Mouse (Mus musculus) forebrain, embryonic 15.5 days (tissue): ENCODE data around the gene Map2k5. TPM values are rescaled to one million over a fixed set of nuclear protein-coding genes. Genes with fewer than 3 reads are reported as not detected.

ENCODE experiments used
- ATAC-seq: fragments of 200-750 bp; cut with Nextera tagmentation; replicated peaks from 2 replicates; pipeline ENCODE4 v1.8.0; 2017; ENCODE audit warnings: mild to moderate bottlenecking, moderate TSS enrichment, moderate library complexity
- H3K27ac ChIP-seq: fragments of 300-500 bp; sonication (generic); replicated peaks from 2 replicates; pipeline ENCODE4 v1.5.1; 2015; ENCODE audit warnings: mild to moderate bottlenecking, inconsistent platforms
- H3K27me3 ChIP-seq: fragments of 300-500 bp; sonication (generic); 2 replicates; pipeline ENCODE4 v1.6.1; 2015; ENCODE audit warnings: inconsistent platforms
- H3K36me3 ChIP-seq: fragments of 300-500 bp; sonication (generic); 2 replicates; pipeline ENCODE4 v1.6.1; 2015; ENCODE audit warnings: mild to moderate bottlenecking, inconsistent platforms
- H3K4me1 ChIP-seq: fragments of 300-500 bp; sonication (generic); 2 replicates; pipeline ENCODE4 v1.6.1; 2015; ENCODE audit warnings: inconsistent platforms
- H3K4me2 ChIP-seq: fragments of 300-500 bp; sonication (generic); replicated peaks from 2 replicates; pipeline ENCODE4 v1.6.1; 2015; ENCODE audit warnings: mild to moderate bottlenecking, inconsistent platforms
- H3K4me3 ChIP-seq: fragments of 300-500 bp; sonication (generic); 2 replicates; pipeline ENCODE4 v1.5.1; 2015; ENCODE audit warnings: mild to moderate bottlenecking, inconsistent platforms
- H3K9ac ChIP-seq: fragments of 300-500 bp; sonication (generic); replicated peaks from 2 replicates; pipeline ENCODE4 v1.6.1; 2015; ENCODE audit warnings: mild to moderate bottlenecking, inconsistent platforms
- H3K9me3 ChIP-seq: fragments of 300-500 bp; sonication (generic); 2 replicates; pipeline ENCODE4 v1.6.1; 2016; ENCODE audit warnings: inconsistent platforms
- WGBS: fragments of 180-500 bp; shearing (Covaris S2); methylation state at CpG from one replicate; pipeline ENCODE4 v1.1.7; 2015; ENCODE audit warnings: mixed read lengths; 5-methylcytosine and 5-hydroxymethylcytosine counted together
- polyA plus RNA-seq: library from polyadenylated mRNA; unstranded; fragments of >200 nt; fragmentation: Nextera tagmentation; extraction: Ambion mirVana; gene quantifications from 2 replicates; pipeline ENCODE4 v1.2.1, GENCODE M21; 2015

The Map2k5 gene
- polyA plus RNA-seq, result 38.0 and 39.8 TPM in 2 replicates

DNA sequence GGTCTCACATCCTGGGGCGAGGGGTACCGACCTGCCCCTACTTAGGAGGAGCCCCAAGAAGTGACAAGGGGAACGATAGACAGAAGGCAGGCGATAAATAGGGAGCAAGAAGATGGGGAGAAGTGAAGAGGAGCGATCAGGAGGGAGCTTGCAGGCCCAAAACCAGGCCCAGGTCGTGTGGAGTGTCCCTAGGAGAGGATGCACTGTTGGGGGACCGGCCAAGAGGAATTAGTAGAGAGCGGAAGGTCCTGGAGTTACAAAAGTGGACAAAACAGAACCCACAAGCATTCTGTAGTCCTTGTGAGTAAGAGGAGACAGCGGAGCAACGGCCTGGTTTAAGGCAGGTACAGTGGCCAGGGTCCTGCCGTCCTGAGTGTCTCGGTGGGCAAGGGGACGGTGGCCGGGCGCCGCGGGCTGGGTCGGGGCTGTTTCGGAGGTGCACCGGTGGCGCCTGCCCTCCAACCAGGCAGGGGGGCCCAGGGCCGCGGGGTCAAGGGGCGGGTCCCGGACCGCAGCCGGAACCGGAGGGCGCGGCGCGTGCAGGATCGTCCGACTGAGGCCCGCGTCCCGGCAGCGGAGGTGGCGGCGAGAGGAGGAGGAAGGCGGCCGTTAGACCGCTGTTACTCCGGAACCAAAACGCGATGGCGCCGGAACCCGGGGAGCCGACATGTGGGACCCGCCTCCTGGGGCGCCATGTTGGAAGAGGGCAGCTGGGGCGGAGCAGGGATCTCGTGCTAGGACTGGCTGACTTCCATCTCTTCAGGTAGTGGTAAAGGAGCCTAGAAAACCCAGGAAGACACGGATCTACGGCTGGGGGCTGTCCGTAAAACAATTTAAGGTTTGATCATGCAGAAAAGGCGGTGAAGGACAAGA, at the start of gene Map2k5:
Map2k5 (minus strand) TSS at position 633 of the 873 bp plus-strand sequence.
- H3K4me1 ChIP-seq, result peaks cover 44% of the 10 kb centered on the region
- 2% methylated on average over 57 of the region's 58 CpGs for WGBS
- no peaks in the 10 kb centered on the region for H3K9me3 ChIP-seq
- peak within 1 kb of the TSS; percentile 98 for H3K9ac ChIP-seq
- H3K36me3 ChIP-seq, result no peaks in the 10 kb centered on the region
- peak within 1 kb of the TSS; percentile 93 for H3K4me2 ChIP-seq
- H3K4me3 ChIP-seq, result peak within 1 kb of the TSS; percentile 97
- ATAC-seq, result peak; percentile 94
- H3K27ac ChIP-seq, result peak within 1 kb of the TSS; percentile 86
- H3K27me3 ChIP-seq, result no peaks in the 10 kb centered on the region

DNA sequence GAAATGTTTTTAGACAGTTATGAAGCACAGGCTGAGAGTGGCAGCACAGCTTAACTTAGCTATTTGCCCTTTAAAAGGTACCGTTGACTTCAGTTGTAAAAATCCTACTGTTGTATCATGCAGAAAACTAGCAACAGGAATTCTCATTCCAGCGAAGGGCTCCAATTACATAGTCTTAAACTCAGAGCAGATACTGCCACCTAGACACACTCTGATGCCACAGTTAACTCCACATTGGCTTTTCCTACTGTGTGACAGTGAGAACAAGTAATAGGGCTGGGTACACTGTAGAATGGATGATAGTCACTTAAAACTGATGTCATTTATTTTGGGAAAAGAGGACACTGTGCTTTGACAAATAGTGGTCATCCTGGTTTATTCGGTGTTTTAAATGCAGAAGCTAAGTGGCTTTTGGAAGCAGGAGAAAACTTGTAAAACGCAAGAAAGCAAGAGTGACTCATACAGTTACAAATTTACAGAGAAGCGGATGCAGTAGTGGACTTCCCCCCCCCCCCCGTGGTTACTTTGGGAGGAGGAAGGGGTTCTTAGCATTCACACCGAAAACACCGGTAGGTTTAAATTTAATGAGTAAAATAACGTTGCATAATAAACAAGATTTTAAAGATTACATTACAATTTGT, 43.5 kb upstream of the Map2k5 start:
- Histone ChIP-seq H3K4me1 (peaks cover 10% of the 10 kb centered on the region), H3K4me3 (no peak overlapping the region), H3K4me2 (no peak overlapping the region), H3K27me3 (no peaks in the 10 kb centered on the region), H3K27ac (no peak overlapping the region), H3K9me3 (no peaks in the 10 kb centered on the region), H3K9ac (no peak overlapping the region), H3K36me3 (no peaks in the 10 kb centered on the region)
- WGBS, result 64% methylated on average over 9 of the region's 9 CpGs
- ATAC-seq, result no peak

DNA sequence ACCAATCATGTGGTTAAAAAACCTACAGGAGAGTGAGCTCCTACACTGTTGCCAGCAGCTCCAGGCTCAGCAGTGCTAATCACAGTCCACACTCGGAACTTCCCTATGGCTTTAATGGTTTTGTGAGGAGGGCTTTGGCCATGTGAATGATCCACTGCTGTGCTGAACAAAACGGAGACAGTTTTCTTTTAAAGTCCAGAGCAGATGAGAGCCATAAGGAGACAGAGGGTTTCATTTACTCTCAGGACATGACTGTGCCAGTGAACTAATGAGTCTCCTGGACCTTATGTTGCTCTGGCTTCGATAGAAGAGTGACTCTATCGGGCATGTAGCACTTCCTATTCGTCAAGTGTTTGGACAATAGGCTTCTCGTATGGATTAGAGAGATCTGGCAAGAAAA, 42.7 kb upstream of the Map2k5 start:
- Histone ChIP-seq H3K36me3 (no peaks in the 10 kb centered on the region), H3K27ac (no peak overlapping the region), H3K4me1 (peaks cover 10% of the 10 kb centered on the region), H3K4me2 (no peak overlapping the region), H3K9me3 (no peaks in the 10 kb centered on the region), H3K27me3 (no peaks in the 10 kb centered on the region), H3K4me3 (no peak overlapping the region), H3K9ac (no peak overlapping the region)
- no peak for ATAC-seq
- WGBS, result 2% methylated on average over 6 of the region's 6 CpGs

DNA sequence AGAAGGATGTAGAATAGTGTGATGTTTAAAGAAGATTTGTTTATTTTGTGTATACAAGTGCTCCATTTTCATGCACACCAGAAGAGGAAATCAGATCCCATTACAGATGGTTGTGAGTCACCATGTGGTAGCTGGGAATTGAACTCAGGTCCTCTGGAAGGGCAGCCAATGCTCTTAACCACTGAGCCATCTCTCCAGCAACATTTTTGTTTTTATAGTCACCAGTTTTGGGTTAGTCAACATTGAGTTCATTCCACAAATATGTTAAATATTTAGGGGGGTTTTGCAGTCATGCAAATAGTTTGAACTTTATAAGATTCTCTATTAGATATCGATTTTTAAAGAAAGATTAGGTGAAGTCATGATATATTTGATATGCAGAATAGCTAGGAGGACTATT, 22.5 kb upstream of the Map2k5 start:
- no peak overlapping the region for H3K9ac ChIP-seq
- H3K9me3 ChIP-seq, result no peaks in the 10 kb centered on the region
- H3K4me1 ChIP-seq, result peaks cover 24% of the 10 kb centered on the region
- ATAC-seq, result no peak
- no peaks in the 10 kb centered on the region for H3K27me3 ChIP-seq
- no peak overlapping the region for H3K4me2 ChIP-seq
- no peak overlapping the region for H3K27ac ChIP-seq
- no peaks in the 10 kb centered on the region for H3K36me3 ChIP-seq
- H3K4me3 ChIP-seq, result no peak overlapping the region
- 82% methylated on average over 1 of the region's 1 CpGs for WGBS

DNA sequence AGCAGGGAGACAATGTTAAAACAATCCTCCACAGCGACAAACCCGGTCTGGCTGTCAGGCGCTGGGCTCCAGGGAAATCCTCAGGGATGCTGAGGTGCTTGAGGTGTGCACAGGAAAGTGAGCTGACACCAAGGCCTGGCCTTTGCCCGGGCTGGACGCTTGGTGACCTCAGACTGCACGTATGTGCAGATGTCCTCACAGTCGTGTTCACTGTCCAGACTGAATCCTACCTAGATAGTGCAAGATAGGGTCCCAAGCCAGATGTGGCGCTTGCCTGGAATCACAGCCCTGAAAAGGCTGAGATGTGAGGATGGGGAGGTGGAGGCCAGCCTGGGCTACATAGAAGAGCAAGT, 21.7 kb upstream of the Map2k5 start:
- Histone ChIP-seq H3K4me3 (peak overlapping the region; percentile 75), H3K4me2 (peak overlapping the region; percentile 97), H3K4me1 (peaks cover 24% of the 10 kb centered on the region), H3K27me3 (no peaks in the 10 kb centered on the region), H3K9me3 (no peaks in the 10 kb centered on the region), H3K27ac (peak overlapping the region; percentile 69; the same call in 1 of the 2 replicates), H3K36me3 (no peaks in the 10 kb centered on the region), H3K9ac (peak overlapping the region; percentile 96)
- WGBS, result 4% methylated on average over 8 of the region's 8 CpGs
- no peak; the same call in 1 of the 2 replicates for ATAC-seq

DNA sequence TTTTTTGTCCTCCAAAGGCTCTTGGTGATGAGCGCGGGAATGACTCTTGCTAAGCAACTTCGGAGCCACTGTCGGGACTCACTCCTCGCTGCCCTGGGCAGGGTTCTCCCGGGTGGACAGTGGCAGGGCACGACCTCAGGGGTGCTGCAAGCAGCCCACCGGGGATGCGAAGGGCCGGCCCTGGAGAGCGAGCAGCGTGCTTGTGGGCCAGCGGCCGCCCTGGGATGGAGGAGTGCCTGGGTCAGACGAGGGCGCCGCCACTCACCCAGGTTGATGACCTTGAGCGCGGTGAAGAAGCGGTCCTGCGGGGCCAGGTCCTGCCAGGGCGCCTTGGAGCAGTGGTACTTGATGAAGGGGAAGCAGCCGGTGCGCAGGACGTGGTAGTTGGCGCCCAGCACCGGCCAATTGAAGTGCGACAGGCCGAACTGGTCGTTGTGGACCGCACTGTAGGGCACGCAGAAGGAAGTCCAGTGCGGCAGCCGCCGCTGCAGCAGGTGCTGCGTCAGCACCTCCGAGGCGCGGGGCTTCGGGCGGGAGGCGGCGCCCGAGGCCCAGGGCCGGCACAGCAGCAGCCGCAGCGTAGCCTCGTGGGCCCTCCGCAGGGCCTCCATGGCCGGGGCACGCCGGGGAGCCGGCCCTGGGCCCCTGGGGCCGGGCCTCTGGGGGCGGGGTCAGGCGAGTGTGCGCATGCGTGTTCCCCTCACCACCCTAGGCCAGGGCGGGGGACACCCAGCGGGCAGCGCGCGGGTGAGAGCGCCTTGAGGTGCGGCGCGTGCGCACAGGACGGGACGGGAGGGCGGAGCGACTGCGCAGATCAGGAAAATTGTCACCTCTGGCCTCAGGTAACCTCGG, 21.1 kb upstream of the Map2k5 start, which contains the start of gene 2300009A05Rik:
2300009A05Rik (minus strand) TSS at position 636 of the 852 bp plus-strand sequence.
- Histone ChIP-seq H3K9me3 (no peaks in the 10 kb centered on the region), H3K36me3 (no peaks in the 10 kb centered on the region), H3K4me2 (peak within 1 kb of the TSS; percentile 97), H3K27me3 (no peaks in the 10 kb centered on the region), H3K4me3 (peak within 1 kb of the TSS; percentile 75), H3K4me1 (peaks cover 24% of the 10 kb centered on the region), H3K9ac (peak within 1 kb of the TSS; percentile 96), H3K27ac (peak within 1 kb of the TSS; percentile 69)
- ATAC-seq, result peak; percentile 96
- under 1% methylated on average over 73 of the region's 74 CpGs for WGBS

DNA sequence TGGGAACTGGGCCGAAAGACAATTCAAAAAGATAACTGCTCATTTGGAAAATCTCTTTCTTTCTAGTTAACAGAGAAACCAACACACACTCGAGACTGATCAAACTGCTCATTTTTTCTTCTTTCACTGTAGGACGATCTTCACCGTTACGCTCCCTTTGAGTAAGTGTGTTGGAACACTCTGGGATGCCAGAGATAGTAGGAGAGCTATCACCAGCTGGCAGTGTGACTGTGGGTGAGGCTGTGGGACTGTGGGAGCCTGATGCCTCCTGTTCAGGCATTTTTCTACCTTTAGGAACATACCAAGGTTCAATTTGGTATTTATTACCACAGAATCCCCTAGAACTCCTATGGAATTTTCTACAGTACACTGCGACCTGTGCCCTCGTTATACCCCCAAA, 17.9 kb upstream of the Map2k5 start:
- Histone ChIP-seq H3K9ac (no peak overlapping the region), H3K4me3 (no peak overlapping the region), H3K4me2 (no peak overlapping the region), H3K27ac (no peak overlapping the region), H3K9me3 (no peaks in the 10 kb centered on the region), H3K36me3 (no peaks in the 10 kb centered on the region), H3K27me3 (no peaks in the 10 kb centered on the region), H3K4me1 (peaks cover 24% of the 10 kb centered on the region)
- WGBS, result 73% methylated on average over 7 of the region's 7 CpGs
- no peak for ATAC-seq

DNA sequence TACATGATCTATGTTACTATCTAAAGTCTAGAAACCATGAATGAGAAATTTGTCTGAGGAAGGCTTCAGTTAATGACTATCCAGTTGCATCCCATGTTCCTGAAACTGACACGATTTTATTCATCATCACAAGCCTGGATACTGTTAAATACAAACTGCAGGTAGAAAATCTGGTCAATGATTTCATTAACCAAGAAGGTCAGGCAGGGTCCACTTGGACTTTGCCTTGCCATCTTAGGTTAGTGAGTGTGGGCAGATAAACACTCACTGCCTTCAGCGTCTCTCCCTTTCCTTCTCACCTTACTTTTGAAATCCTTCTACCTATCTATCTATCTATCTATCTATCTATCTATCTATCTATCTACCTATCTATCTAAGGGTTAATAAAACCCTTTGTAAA, 13.6 kb upstream of the Map2k5 start:
- Histone ChIP-seq H3K4me2 (no peak overlapping the region), H3K4me1 (peaks cover 6% of the 10 kb centered on the region), H3K36me3 (no peaks in the 10 kb centered on the region), H3K27me3 (no peaks in the 10 kb centered on the region), H3K27ac (no peak overlapping the region), H3K4me3 (no peak overlapping the region), H3K9me3 (no peaks in the 10 kb centered on the region), H3K9ac (no peak overlapping the region)
- 84% methylated on average over 2 of the region's 2 CpGs for WGBS
- no peak for ATAC-seq

DNA sequence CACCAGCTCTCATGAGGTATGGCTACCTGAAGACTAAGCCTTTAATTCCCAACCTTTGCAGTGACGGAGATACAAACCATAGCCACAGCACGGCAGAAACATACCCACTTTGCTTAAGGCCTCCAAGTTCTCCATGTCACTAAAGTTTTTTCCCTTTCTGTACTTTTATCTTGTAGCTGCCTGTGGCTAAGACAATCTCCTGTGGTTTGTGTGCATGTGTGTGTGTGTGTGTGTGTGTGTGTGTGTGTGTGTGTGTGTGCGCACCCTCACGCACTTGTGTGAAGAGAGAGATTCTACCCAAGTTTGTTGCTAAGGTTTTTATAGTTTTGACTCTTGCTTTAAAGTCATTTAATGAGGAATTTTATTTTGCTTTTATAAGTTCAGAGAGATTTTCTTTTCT, 5.1 kb upstream of the Map2k5 start:
- no peaks in the 10 kb centered on the region for H3K36me3 ChIP-seq
- H3K9ac ChIP-seq, result no peak overlapping the region
- ATAC-seq, result no peak
- no peak overlapping the region for H3K27ac ChIP-seq
- no peaks in the 10 kb centered on the region for H3K9me3 ChIP-seq
- no peak overlapping the region for H3K4me2 ChIP-seq
- H3K27me3 ChIP-seq, result no peaks in the 10 kb centered on the region
- no peak overlapping the region for H3K4me3 ChIP-seq
- WGBS, result 94% methylated on average over 4 of the region's 4 CpGs
- peaks cover 7% of the 10 kb centered on the region; the same call in 1 of the 2 replicates for H3K4me1 ChIP-seq

DNA sequence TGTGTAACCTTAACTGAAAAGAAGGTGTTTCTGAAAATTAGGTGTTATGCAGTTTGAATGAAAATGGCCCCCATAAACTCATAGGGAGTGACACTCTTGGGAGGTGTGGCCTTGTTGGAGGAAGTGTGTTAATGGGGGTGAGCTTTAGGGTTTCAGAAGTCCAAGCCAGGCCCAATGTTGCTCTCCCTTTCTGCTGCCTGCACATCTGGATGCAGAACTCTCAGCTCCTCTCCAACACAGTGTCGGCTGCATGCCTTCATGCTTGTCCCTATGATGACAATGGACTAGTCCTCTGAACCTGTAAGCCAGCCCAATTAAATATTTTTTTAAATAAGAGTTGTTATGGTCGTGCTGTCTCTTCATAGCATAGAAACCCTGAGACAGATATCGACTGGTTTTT, 2.6 kb upstream of the Map2k5 start:
- H3K27me3 ChIP-seq, result no peaks in the 10 kb centered on the region
- WGBS, result 86% methylated on average over 3 of the region's 3 CpGs
- H3K36me3 ChIP-seq, result no peaks in the 10 kb centered on the region
- H3K4me2 ChIP-seq, result no peak overlapping the region
- peaks cover 26% of the 10 kb centered on the region for H3K4me1 ChIP-seq
- H3K9me3 ChIP-seq, result no peaks in the 10 kb centered on the region
- H3K4me3 ChIP-seq, result no peak overlapping the region
- no peak overlapping the region for H3K9ac ChIP-seq
- no peak for ATAC-seq
- H3K27ac ChIP-seq, result no peak overlapping the region

DNA sequence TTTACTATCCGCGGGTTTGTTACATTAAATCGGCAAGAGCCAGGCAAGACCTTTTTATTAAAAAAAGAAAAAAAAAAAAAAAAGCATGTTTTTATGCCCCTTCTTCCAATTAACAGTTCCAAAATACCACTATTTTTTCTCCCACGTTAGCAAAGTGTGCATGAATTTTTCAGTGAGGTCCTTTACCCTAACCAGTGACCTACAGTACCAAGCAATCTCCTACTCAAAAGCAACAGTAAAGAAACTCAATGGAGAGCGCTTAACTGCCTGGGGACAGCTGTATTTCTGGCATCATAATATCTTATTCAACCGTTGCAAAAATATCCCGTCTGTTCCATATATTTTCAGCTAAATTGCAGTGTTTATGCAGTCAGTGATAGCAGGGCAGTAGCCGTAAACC, 472 bp upstream of the Map2k5 start:
- H3K4me2 ChIP-seq, result peak overlapping the region; percentile 93
- H3K9ac ChIP-seq, result peak overlapping the region; percentile 98
- no peaks in the 10 kb centered on the region for H3K36me3 ChIP-seq
- H3K4me1 ChIP-seq, result peaks cover 37% of the 10 kb centered on the region
- peak overlapping the region; percentile 97 for H3K4me3 ChIP-seq
- H3K9me3 ChIP-seq, result no peaks in the 10 kb centered on the region
- H3K27ac ChIP-seq, result peak overlapping the region; percentile 86
- WGBS, result 16% methylated on average over 8 of the region's 8 CpGs
- ATAC-seq, result no peak
- H3K27me3 ChIP-seq, result no peaks in the 10 kb centered on the region

DNA sequence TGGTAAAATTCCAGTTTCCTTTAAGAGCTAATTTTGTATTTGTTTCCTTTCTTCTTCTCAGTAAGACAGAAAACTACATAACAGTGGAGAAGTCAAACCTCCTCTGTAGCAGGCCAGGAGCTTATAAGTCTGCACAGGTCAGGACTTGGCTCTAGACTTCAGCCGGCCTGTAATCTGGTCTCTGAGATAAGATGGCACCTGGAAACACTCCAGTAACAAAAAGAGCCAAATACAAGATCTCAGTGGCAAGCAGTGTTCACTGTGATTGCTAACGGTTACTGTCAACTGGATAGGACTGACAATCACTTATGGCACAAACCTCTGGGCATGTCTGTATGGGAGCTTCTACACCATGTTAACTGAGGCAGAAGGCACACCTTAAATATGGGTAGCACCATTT, 4.4 kb downstream of the Map2k5 start:
- H3K4me2 ChIP-seq, result no peak overlapping the region
- H3K4me1 ChIP-seq, result peaks cover 48% of the 10 kb centered on the region
- H3K9me3 ChIP-seq, result no peaks in the 10 kb centered on the region
- H3K36me3 ChIP-seq, result 0 out of 2 replicates have a peak, but pooled peaks cover 4% of the 10 kb centered on the region
- no peak overlapping the region for H3K4me3 ChIP-seq
- H3K27me3 ChIP-seq, result no peaks in the 10 kb centered on the region
- no peak for ATAC-seq
- no peak overlapping the region for H3K27ac ChIP-seq
- no peak overlapping the region for H3K9ac ChIP-seq
- 84% methylated on average over 2 of the region's 2 CpGs for WGBS
